Mouse (Mus musculus) stomach, embryonic 14.5 days (tissue): ENCODE results near the gene Retsat. TPM values are rescaled to one million over a fixed set of nuclear protein-coding genes. Genes with fewer than 3 reads are reported as not detected.

ENCODE experiments used
- ATAC-seq: fragments of 200-750 bp; cut with Nextera tagmentation; 2 replicates; pipeline ENCODE4 v1.8.0; 2017; ENCODE audit warnings: low read depth, moderate TSS enrichment; ENCODE audit not compliant: insufficient number of reproducible peaks, insufficient read depth, low FRiP score
- H3K27ac ChIP-seq: fragments of 300-500 bp; sonication (generic); 2 replicates; pipeline ENCODE4 v1.5.1; 2014; ENCODE audit warnings: mild to moderate bottlenecking, low read length, moderate library complexity, mixed read lengths
- H3K27me3 ChIP-seq: fragments of 300-500 bp; sonication (generic); 2 replicates; pipeline ENCODE4 v1.6.1; 2014; ENCODE audit warnings: low read length, control low read depth, mixed read lengths; ENCODE audit not compliant: control insufficient read depth, insufficient read depth
- H3K36me3 ChIP-seq: fragments of 300-500 bp; sonication (generic); 2 replicates; pipeline ENCODE4 v1.6.1; 2014; ENCODE audit warnings: mild to moderate bottlenecking, control low read depth, low read length, moderate library complexity, mixed read lengths; ENCODE audit not compliant: control insufficient read depth, insufficient read depth
- H3K4me1 ChIP-seq: fragments of 300-500 bp; sonication (generic); 2 replicates; pipeline ENCODE4 v1.6.1; 2014; ENCODE audit warnings: low read length, control low read depth, mixed read lengths; ENCODE audit not compliant: control insufficient read depth, insufficient read depth
- H3K4me2 ChIP-seq: fragments of 300-500 bp; sonication (generic); replicated peaks from 2 replicates; pipeline ENCODE4 v1.6.1; 2014; ENCODE audit warnings: low read depth, low read length, control low read depth
- H3K4me3 ChIP-seq: fragments of 300-500 bp; sonication (generic); 2 replicates; pipeline ENCODE4 v1.5.1; 2014; ENCODE audit warnings: low read depth, low read length, control low read depth
- H3K9ac ChIP-seq: fragments of 300-500 bp; sonication (generic); replicated peaks from 2 replicates; pipeline ENCODE4 v1.6.1; 2014; ENCODE audit warnings: low read depth, mild to moderate bottlenecking, control low read depth, low read length, moderate library complexity, mixed read lengths
- H3K9me3 ChIP-seq: fragments of 300-500 bp; sonication (generic); 2 replicates; pipeline ENCODE4 v1.6.1; 2016; ENCODE audit warnings: low read depth, low read length, control low read depth; ENCODE audit not compliant: control insufficient read depth
- WGBS: fragments of 180-500 bp; shearing (Covaris S2); extraction: QIAGEN DNeasy Blood & Tissue Kit; methylation state at CpG from one replicate; pipeline ENCODE4 v1.1.7; 2014; 5-methylcytosine and 5-hydroxymethylcytosine counted together
- polyA plus RNA-seq: library from polyadenylated mRNA; unstranded; fragments of >200 nt; fragmentation: Nextera tagmentation; extraction: Ambion mirVana; gene quantifications from 2 replicates; pipeline ENCODE4 v1.2.1, GENCODE M21; 2014

The Retsat gene
- polyA plus RNA-seq, 1 experiment from 2014 or later, result 21.9 TPM

GRCm38 (mm10) chr6:72608662-72609184 lies 10.4 kb downstream of the Retsat start:
- Histone ChIP-seq H3K4me2 (no peak overlapping the region), H3K4me3 (no peak overlapping the region), H3K9me3 (no peaks in the 10 kb centered on the region), H3K9ac (no peak overlapping the region), H3K36me3 (peaks cover 50% of the 10 kb centered on the region), H3K27me3 (no peaks in the 10 kb centered on the region), H3K27ac (no peak overlapping the region), H3K4me1 (no peaks in the 10 kb centered on the region)
- ATAC-seq, result no peak
- WGBS, result 90% methylated on average over 4 of the region's 4 CpGs

- WGBS, result 69% methylated on average over 4 of the region's 4 CpGs
- peaks cover 50% of the 10 kb centered on the region for H3K36me3 ChIP-seq
Measured at GRCm38 (mm10) chr6:72610261-72610660, 12.0 kb downstream of the Retsat start.

GRCm38 (mm10) chr6:72615151-72615550 lies 16.9 kb downstream of the Retsat start:
- Histone ChIP-seq H3K27me3 (no peaks in the 10 kb centered on the region), H3K27ac (no peak overlapping the region), H3K4me3 (peak overlapping the region; percentile 88), H3K9me3 (no peaks in the 10 kb centered on the region), H3K9ac (0 out of 2 replicates have a peak overlapping the region, but pooled peaks have one; percentile 63), H3K4me1 (peaks cover 26% of the 10 kb centered on the region), H3K4me2 (peak overlapping the region; percentile 94), H3K36me3 (peaks cover 18% of the 10 kb centered on the region)
- ATAC-seq, result no peak
- 55% methylated on average over 2 of the region's 2 CpGs for WGBS

More at GRCm38 (mm10) chr6:72610261-72610660, 12.0 kb downstream of the Retsat start:
- ATAC-seq, result no peak
- Histone ChIP-seq H3K4me1 (peaks cover 12% of the 10 kb centered on the region; the same call in 1 of the 2 replicates), H3K9me3 (no peaks in the 10 kb centered on the region), H3K9ac (no peak overlapping the region), H3K27ac (no peak overlapping the region), H3K4me3 (no peak overlapping the region), H3K4me2 (no peak overlapping the region), H3K27me3 (no peaks in the 10 kb centered on the region)

GRCm38 (mm10) chr6:72615561-72616375 lies 17.5 kb downstream of the Retsat start:
- no peak for ATAC-seq
- WGBS, result 22% methylated on average over 25 of the region's 25 CpGs
- no peaks in the 10 kb centered on the region for H3K27me3 ChIP-seq

GRCm38 (mm10) chr6:72616643-72617288 lies 18.5 kb downstream of the Retsat start, which contains the start of gene Tgoln1:
Gene Tgoln1, minus strand, starts transcription at chr6:72617000.
- Histone ChIP-seq H3K9ac (peak within 1 kb of the TSS; percentile 63), H3K9me3 (no peaks in the 10 kb centered on the region), H3K27me3 (no peaks in the 10 kb centered on the region), H3K4me1 (peaks cover 26% of the 10 kb centered on the region), H3K4me2 (peak within 1 kb of the TSS; percentile 94), H3K36me3 (peaks cover 3% of the 10 kb centered on the region), H3K4me3 (peak within 1 kb of the TSS; percentile 88), H3K27ac (peak within 1 kb of the TSS; percentile 78)
- ATAC-seq, result peak; percentile 93
- WGBS, result under 1% methylated on average over 39 of the region's 41 CpGs

More at GRCm38 (mm10) chr6:72615561-72616375, 17.5 kb downstream of the Retsat start:
- peak overlapping the region; percentile 63 for H3K9ac ChIP-seq
- peaks cover 13% of the 10 kb centered on the region for H3K36me3 ChIP-seq
- H3K4me3 ChIP-seq, result peak overlapping the region; percentile 88
- H3K4me1 ChIP-seq, result peaks cover 26% of the 10 kb centered on the region
- 0 out of 2 replicates have a peak overlapping the region, but pooled peaks have one; percentile 6 for H3K27ac ChIP-seq
- H3K4me2 ChIP-seq, result peak overlapping the region; percentile 94
- no peaks in the 10 kb centered on the region for H3K9me3 ChIP-seq

GRCm38 (mm10) chr6:72619734-72620532 lies 21.7 kb downstream of the Retsat start:
- Histone ChIP-seq H3K9ac (no peak overlapping the region), H3K27ac (peak overlapping the region; percentile 72; the same call in 1 of the 2 replicates), H3K27me3 (no peaks in the 10 kb centered on the region), H3K4me2 (peak overlapping the region; percentile 14; the same call in 1 of the 2 replicates), H3K9me3 (no peaks in the 10 kb centered on the region), H3K36me3 (no peaks in the 10 kb centered on the region), H3K4me1 (peaks cover 17% of the 10 kb centered on the region), H3K4me3 (no peak overlapping the region)
- 34% methylated on average over 12 of the region's 12 CpGs for WGBS
- peak; percentile 47; the same call in 1 of the 2 replicates for ATAC-seq

GRCm38 (mm10) chr6:72620920-72621319 lies 22.6 kb downstream of the Retsat start:
- Histone ChIP-seq H3K27ac (no peak overlapping the region), H3K36me3 (no peaks in the 10 kb centered on the region; the same call in 1 of the 2 replicates), H3K27me3 (no peaks in the 10 kb centered on the region), H3K9ac (no peak overlapping the region), H3K9me3 (no peaks in the 10 kb centered on the region), H3K4me2 (no peak overlapping the region), H3K4me1 (peaks cover 7% of the 10 kb centered on the region; the same call in 1 of the 2 replicates), H3K4me3 (no peak overlapping the region)
- ATAC-seq, result no peak
- WGBS, result 76% methylated on average over 5 of the region's 5 CpGs
